Mouse (Mus musculus): ENCODE data around the gene Stau1. TPM values are rescaled to one million over a fixed set of nuclear protein-coding genes. Genes with fewer than 3 reads are reported as not detected.

Gene Stau1
- polyA plus RNA-seq, 1 experiment from 2014 or later = 119 TPM

- H3K4me1 ChIP-seq (replicated peaks) = peaks cover 5% of the 10 kb centered on the region; the same call in 1 of the 2 replicates
- ATAC-seq = no peak
- H3K4me3 ChIP-seq (replicated peaks) = no peak overlapping the region
- peaks cover 3% of the 10 kb centered on the region; the same call in 1 of the 2 replicates for H3K36me3 ChIP-seq
- no peak overlapping the region for H3K9ac ChIP-seq (replicated peaks)
- H3K9me3 ChIP-seq = no peaks in the 10 kb centered on the region
- H3K27ac ChIP-seq = no peak overlapping the region
- H3K27me3 ChIP-seq = no peaks in the 10 kb centered on the region
- 80% methylated on average over 3 of the region's 3 CpGs for WGBS
- no peak overlapping the region for H3K4me2 ChIP-seq (replicated peaks)
Measured at GRCm38 (mm10) chr2:166977490-166977889, 18.6 kb downstream of the Stau1 start.

DNA sequence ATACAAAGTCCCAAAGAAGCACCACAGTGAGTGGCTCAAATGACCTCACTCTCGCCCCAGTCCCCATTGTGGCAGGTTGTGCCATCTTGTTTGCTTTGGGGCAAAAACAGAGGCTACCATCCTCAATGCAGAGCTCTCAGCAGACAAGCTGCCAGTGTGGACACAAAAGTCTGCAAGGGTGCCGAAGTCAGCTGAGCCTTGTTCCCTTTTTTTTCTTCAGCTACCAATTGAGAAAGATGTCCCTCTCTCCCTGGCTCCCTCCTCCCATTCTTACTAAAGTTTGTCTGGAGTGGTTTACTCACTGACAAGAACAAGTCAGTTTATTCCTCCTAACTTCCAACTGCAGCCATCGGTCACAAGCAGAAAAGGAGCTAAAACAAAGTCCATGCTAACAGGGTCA is 19.7 kb downstream of the Stau1 start:
- no peaks in the 10 kb centered on the region for H3K9me3 ChIP-seq
- H3K9ac ChIP-seq (replicated peaks) = no peak overlapping the region
- 82% methylated on average over 3 of the region's 3 CpGs for WGBS

DNA sequence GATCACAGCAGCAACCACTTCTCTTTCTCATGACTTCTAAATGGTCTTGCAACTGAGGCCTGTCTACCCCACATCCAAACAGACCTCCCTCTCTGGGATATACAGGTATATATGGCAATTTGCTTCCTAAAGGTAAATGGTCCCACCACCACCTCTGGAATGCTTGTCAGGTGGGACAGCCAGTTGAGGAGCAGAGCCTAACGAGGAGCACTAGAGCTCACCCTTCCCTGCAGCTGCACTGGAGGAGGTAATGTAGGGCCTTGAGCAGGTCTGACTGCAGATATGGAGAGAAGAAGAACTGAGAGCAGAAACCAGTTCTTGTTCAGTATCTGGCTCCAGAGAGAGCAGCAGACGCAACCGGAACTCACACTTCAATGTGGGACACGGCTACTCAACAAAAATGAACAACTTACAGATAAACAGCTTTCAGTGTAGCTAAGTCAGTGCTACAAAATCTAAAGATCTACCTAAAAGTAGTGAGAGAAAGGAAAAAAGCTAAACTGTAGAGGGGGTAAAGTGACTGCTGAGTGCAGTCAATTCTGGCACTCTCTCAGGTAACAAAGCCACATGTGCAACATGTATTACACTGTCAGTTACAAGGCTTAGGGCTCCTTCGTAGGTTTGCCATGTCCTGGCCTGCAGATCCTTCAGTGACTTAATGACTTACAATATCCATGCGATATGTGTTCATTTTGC is 21.8 kb downstream of the Stau1 start:
- Histone ChIP-seq H3K4me3 (replicated peaks) (no peak overlapping the region), H3K27me3 (no peaks in the 10 kb centered on the region), H3K9ac (replicated peaks) (no peak overlapping the region), H3K4me1 (replicated peaks) (peaks cover 5% of the 10 kb centered on the region; the same call in 1 of the 2 replicates), H3K4me2 (replicated peaks) (no peak overlapping the region), H3K27ac (no peak overlapping the region), H3K36me3 (no peaks in the 10 kb centered on the region), H3K9me3 (no peaks in the 10 kb centered on the region)
- WGBS = 91% methylated on average over 6 of the region's 6 CpGs
- no peak for ATAC-seq

More for the DNA sequence above, 19.7 kb downstream of the Stau1 start:
- no peak for ATAC-seq
- Histone ChIP-seq H3K4me2 (replicated peaks) (no peak overlapping the region), H3K4me1 (replicated peaks) (peaks cover 5% of the 10 kb centered on the region; the same call in 1 of the 2 replicates), H3K27ac (no peak overlapping the region), H3K4me3 (replicated peaks) (no peak overlapping the region), H3K36me3 (no peaks in the 10 kb centered on the region), H3K27me3 (no peaks in the 10 kb centered on the region)

GRCm38 (mm10) chr2:166973153-166973552 is 22.9 kb downstream of the Stau1 start:
- Histone ChIP-seq H3K4me2 (replicated peaks) (no peak overlapping the region), H3K36me3 (no peaks in the 10 kb centered on the region), H3K4me1 (replicated peaks) (peaks cover 5% of the 10 kb centered on the region), H3K27ac (no peak overlapping the region), H3K4me3 (replicated peaks) (no peak overlapping the region), H3K9me3 (no peaks in the 10 kb centered on the region), H3K27me3 (no peaks in the 10 kb centered on the region), H3K9ac (replicated peaks) (no peak overlapping the region)
- no peak for ATAC-seq
- WGBS = 87% methylated on average over 1 of the region's 1 CpGs

GRCm38 (mm10) chr2:166964773-166965172 is 31.3 kb downstream of the Stau1 start:
- Histone ChIP-seq H3K4me1 (replicated peaks) (no peaks in the 10 kb centered on the region; the same call in 1 of the 2 replicates), H3K4me2 (replicated peaks) (no peak overlapping the region), H3K4me3 (replicated peaks) (no peak overlapping the region), H3K9me3 (no peaks in the 10 kb centered on the region), H3K27me3 (no peaks in the 10 kb centered on the region), H3K27ac (no peak overlapping the region), H3K36me3 (peaks cover 11% of the 10 kb centered on the region), H3K9ac (replicated peaks) (no peak overlapping the region)
- WGBS = 96% methylated on average over 2 of the region's 2 CpGs
- no peak for ATAC-seq

- Histone ChIP-seq H3K27ac (no peak overlapping the region), H3K9ac (replicated peaks) (no peak overlapping the region), H3K27me3 (no peaks in the 10 kb centered on the region), H3K9me3 (no peaks in the 10 kb centered on the region), H3K4me2 (replicated peaks) (no peak overlapping the region), H3K4me1 (replicated peaks) (no peaks in the 10 kb centered on the region), H3K4me3 (replicated peaks) (no peak overlapping the region), H3K36me3 (peaks cover 25% of the 10 kb centered on the region)
- WGBS = 92% methylated on average over 8 of the region's 8 CpGs
- no peak for ATAC-seq
Measured at GRCm38 (mm10) chr2:166963257-166963656, 32.8 kb downstream of the Stau1 start.

DNA sequence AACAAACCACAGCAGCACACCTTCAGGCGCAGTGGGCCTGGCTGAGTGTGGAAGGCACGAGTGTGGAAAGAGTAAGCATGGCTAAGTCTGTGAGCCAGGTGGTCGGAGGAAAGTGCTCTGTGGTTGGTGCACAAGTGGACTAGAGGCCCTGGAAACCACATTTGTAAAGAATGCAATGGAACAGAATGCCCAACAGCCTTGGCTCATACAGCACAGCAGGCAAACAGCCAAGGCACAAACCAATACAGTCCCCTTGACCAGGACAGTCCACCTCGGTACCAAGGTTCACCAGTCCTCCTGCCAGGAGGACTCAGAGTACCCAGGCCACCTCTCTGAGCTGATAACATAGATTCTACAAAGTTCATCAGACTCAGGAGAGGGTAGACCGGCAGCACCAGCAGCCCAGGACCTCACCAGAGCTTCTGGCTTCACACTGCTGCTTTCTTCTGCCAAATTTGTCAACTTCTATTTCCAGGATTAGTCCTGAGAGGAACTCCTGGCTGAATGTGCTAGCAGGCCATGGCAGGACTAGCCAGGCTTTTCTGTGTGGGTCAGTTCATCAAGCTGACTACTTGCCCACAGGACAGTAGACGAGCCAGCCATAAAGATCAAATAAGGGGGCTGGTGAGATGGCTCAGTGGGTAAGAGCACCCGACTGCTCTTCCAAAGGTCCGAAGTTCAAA is 35.3 kb downstream of the Stau1 start:
- peaks cover 49% of the 10 kb centered on the region for H3K36me3 ChIP-seq
- no peaks in the 10 kb centered on the region for H3K27me3 ChIP-seq
- H3K9ac ChIP-seq (replicated peaks) = no peak overlapping the region
- no peak overlapping the region for H3K4me3 ChIP-seq (replicated peaks)
- ATAC-seq = no peak
- H3K4me1 ChIP-seq (replicated peaks) = no peaks in the 10 kb centered on the region
- H3K4me2 ChIP-seq (replicated peaks) = no peak overlapping the region
- no peak overlapping the region for H3K27ac ChIP-seq
- no peaks in the 10 kb centered on the region for H3K9me3 ChIP-seq
- 92% methylated on average over 8 of the region's 8 CpGs for WGBS

- ATAC-seq = no peak
- H3K36me3 ChIP-seq = peaks cover 82% of the 10 kb centered on the region
- no peak overlapping the region for H3K27ac ChIP-seq
- 64% methylated on average over 7 of the region's 7 CpGs for WGBS
- no peaks in the 10 kb centered on the region for H3K4me1 ChIP-seq (replicated peaks)
- H3K9me3 ChIP-seq = no peaks in the 10 kb centered on the region
- H3K4me3 ChIP-seq (replicated peaks) = no peak overlapping the region
- H3K27me3 ChIP-seq = no peaks in the 10 kb centered on the region
- no peak overlapping the region for H3K4me2 ChIP-seq (replicated peaks)
- H3K9ac ChIP-seq (replicated peaks) = no peak overlapping the region
Measured at GRCm38 (mm10) chr2:166956805-166957204, 39.3 kb downstream of the Stau1 start.

- Histone ChIP-seq H3K9ac (replicated peaks) (no peak overlapping the region), H3K36me3 (peaks cover 97% of the 10 kb centered on the region), H3K4me3 (replicated peaks) (no peak overlapping the region), H3K27ac (no peak overlapping the region), H3K9me3 (no peaks in the 10 kb centered on the region), H3K27me3 (no peaks in the 10 kb centered on the region), H3K4me2 (replicated peaks) (no peak overlapping the region), H3K4me1 (replicated peaks) (no peaks in the 10 kb centered on the region)
- ATAC-seq = no peak
- 80% methylated on average over 6 of the region's 6 CpGs for WGBS
Measured at GRCm38 (mm10) chr2:166952151-166952550, 43.9 kb downstream of the Stau1 start.

GRCm38 (mm10) chr2:166950853-166951648 is 45.0 kb downstream of the Stau1 start:
- Histone ChIP-seq H3K27ac (no peak overlapping the region), H3K4me1 (replicated peaks) (no peaks in the 10 kb centered on the region), H3K9ac (replicated peaks) (no peak overlapping the region), H3K4me2 (replicated peaks) (no peak overlapping the region), H3K9me3 (no peaks in the 10 kb centered on the region), H3K27me3 (no peaks in the 10 kb centered on the region), H3K4me3 (replicated peaks) (no peak overlapping the region), H3K36me3 (peaks cover 97% of the 10 kb centered on the region)
- WGBS = 80% methylated on average over 14 of the region's 14 CpGs
- ATAC-seq = no peak

DNA sequence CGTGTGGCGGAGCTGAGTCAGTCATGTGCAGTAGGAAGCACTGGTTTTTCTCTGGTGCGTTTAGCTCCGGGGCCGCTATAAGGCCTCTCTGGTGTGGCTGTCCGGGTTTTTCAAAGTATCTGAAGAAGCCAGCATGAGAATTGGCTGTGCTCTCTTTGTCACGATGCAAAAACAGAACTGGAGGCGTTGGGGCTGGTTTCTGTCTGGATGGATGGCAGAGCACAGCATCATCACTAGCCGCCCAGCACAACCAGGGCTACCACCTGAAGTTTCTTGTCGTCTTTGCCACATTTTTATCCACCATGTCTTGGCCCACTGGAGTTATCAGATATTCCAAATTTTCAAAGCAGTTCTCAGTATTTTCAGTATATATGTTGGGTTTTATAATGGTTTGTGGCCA is 47.2 kb downstream of the Stau1 start:
- H3K27me3 ChIP-seq = no peaks in the 10 kb centered on the region
- no peak for ATAC-seq
- H3K36me3 ChIP-seq = peaks cover 93% of the 10 kb centered on the region
- H3K4me2 ChIP-seq (replicated peaks) = no peak overlapping the region
- no peaks in the 10 kb centered on the region for H3K4me1 ChIP-seq (replicated peaks)
- H3K27ac ChIP-seq = no peak overlapping the region
- H3K9ac ChIP-seq (replicated peaks) = no peak overlapping the region
- no peaks in the 10 kb centered on the region for H3K9me3 ChIP-seq
- 87% methylated on average over 10 of the region's 10 CpGs for WGBS
- H3K4me3 ChIP-seq (replicated peaks) = no peak overlapping the region

- Histone ChIP-seq H3K36me3 (peaks cover 92% of the 10 kb centered on the region), H3K4me3 (replicated peaks) (no peak overlapping the region), H3K4me2 (replicated peaks) (no peak overlapping the region), H3K4me1 (replicated peaks) (no peaks in the 10 kb centered on the region), H3K9me3 (no peaks in the 10 kb centered on the region), H3K27ac (no peak overlapping the region), H3K9ac (replicated peaks) (no peak overlapping the region), H3K27me3 (no peaks in the 10 kb centered on the region)
- ATAC-seq = no peak
- 83% methylated on average over 1 of the region's 1 CpGs for WGBS
Measured at GRCm38 (mm10) chr2:166948246-166948645, 47.9 kb downstream of the Stau1 start.

Measured in midbrain, embryonic 13.5 days (tissue).